Mouse (Mus musculus) inflammation-experienced regulatory T-cells (primary cell): ENCODE results near the gene Trmt5. TPM values are rescaled to one million over a fixed set of nuclear protein-coding genes. Genes with fewer than 3 reads are reported as not detected.

Experiments
- polyA plus RNA-seq, 2 experiments: library from polyadenylated mRNA; unstranded; fragments of 100-300 nt; shearing (Covaris generic); gene quantifications; one replicate each; pipeline ENCODE4 v1.2.1; 2017

The Trmt5 gene
- polyA plus RNA-seq, result 10 to 100 TPM; 14.7 to 21.4 TPM

DNA sequence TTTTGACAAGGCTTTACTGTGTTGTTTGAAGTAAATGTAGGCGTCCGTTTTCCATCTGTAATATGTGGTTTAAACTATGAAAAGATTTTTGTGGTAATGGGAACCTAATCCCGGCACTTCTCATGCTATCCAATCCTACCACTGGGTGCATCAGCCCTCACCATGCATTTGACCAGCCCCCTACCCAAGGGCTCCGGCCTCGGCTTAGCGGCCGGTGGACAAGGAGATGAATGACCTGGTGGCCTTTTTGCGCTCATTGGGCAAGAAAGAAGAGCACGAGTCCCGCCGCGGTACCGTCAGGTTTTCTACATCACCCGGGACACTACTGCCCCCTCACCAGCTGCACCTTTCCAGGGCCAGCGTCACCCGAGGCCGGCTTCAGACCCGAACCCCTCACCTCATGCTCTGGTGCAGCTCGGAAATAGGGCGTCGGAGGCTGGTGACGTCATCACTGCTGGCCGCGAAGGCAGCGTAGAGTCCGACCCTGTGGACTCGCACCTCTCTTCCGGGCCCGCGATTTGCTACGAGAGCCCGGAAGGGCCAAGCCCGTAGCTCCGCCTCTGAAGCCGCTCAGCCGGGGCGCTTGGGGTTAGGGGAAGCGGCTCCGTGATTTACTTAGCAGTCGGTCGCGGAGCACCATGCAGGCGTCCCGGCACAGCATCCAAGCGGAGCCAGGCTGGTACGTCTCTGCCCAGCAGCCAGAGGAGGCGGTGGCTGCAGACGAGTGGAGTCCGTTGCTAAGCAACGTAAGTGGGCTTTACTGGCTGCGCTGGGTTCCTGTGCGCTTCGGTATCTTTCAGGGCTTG, at the start of gene Trmt5, which contains the start of gene Slc38a6:
Trmt5 (minus strand) TSS at position 424 of the 806 bp plus-strand sequence.
Slc38a6 (plus strand) TSS at position 493 of the 806 bp plus-strand sequence.

Other genes with a start within 250 kb of the Trmt5 start
- under 1 TPM; 0.22 to 0.72 TPM for gene Six1, start 232.8 kb downstream of the Trmt5 start, polyA plus RNA-seq
- gene Six4, start 173.3 kb downstream of the Trmt5 start, polyA plus RNA-seq, result 1 to 10 TPM in 1 of 2 experiments, under 1 TPM in 1; 0.61 to 1.3 TPM
- gene Mnat1, start 163.0 kb downstream of the Trmt5 start, polyA plus RNA-seq, result 10 to 100 TPM; 29.6 to 30.0 TPM
- gene Slc38a6, start 69 bp upstream of the Trmt5 start, polyA plus RNA-seq, result 1 to 10 TPM; 6.9 to 9.1 TPM